Mouse (Mus musculus) stomach, postnatal 0 days (tissue): ENCODE measurements at regions not wholly inside any gene's neighbourhood (a gene's known extent, or its start where the extent isn't known, plus 50 kb on each side); places are given as distances from the start of the nearest gene placed in this dataset.

ENCODE experiments used
- ATAC-seq: fragments of 200-750 bp; cut with Nextera tagmentation; 2 replicates; pipeline ENCODE4 v1.8.0; 2017; ENCODE audit not compliant: low FRiP score, low TSS enrichment
- DNase-seq: peaks from one replicate; pipeline ENCODE4 v3.0.0-alpha.2; 2016; ENCODE audit warnings: low spot score
- H3K27ac ChIP-seq: fragments of 300-500 bp; sonication (generic); replicated peaks from 2 replicates; pipeline ENCODE4 v1.5.1; 2014; ENCODE audit warnings: mild to moderate bottlenecking, control low read depth
- H3K27me3 ChIP-seq: fragments of 300-500 bp; sonication (generic); 2 replicates; pipeline ENCODE4 v1.6.1; 2014; ENCODE audit warnings: low read length; ENCODE audit not compliant: control insufficient read depth, insufficient read depth
- H3K36me3 ChIP-seq: fragments of 300-500 bp; sonication (generic); 2 replicates; pipeline ENCODE4 v1.6.1; 2014; ENCODE audit warnings: low read length, mixed read lengths; ENCODE audit not compliant: control insufficient read depth, insufficient read depth
- H3K4me1 ChIP-seq: fragments of 300-500 bp; sonication (generic); replicated peaks from 2 replicates; pipeline ENCODE4 v1.6.1; 2014; ENCODE audit warnings: antibody characterized with exemption; ENCODE audit not compliant: control insufficient read depth, insufficient read depth
- H3K4me2 ChIP-seq: fragments of 300-500 bp; sonication (generic); replicated peaks from 2 replicates; pipeline ENCODE4 v1.6.1; 2014; ENCODE audit warnings: low read depth, mild to moderate bottlenecking, control low read depth, moderate library complexity
- H3K4me3 ChIP-seq: fragments of 300-500 bp; sonication (generic); 2 replicates; pipeline ENCODE4 v1.5.1; 2014; ENCODE audit warnings: low read depth, low read length, control low read depth
- H3K9ac ChIP-seq: fragments of 300-500 bp; sonication (generic); 2 replicates; pipeline ENCODE4 v1.6.1; 2014; ENCODE audit warnings: mild to moderate bottlenecking, low read length, control low read depth, mixed read lengths
- H3K9me3 ChIP-seq: fragments of 300-500 bp; sonication (generic); 2 replicates; pipeline ENCODE4 v1.6.1; 2016; ENCODE audit warnings: low read length; ENCODE audit not compliant: control insufficient read depth
- CTCF ChIP-seq: IDR thresholded peaks from 2 replicates; pipeline ENCODE4 v1.5.1; 2016; ENCODE audit warnings: antibody characterized with exemption, low read depth, mild to moderate bottlenecking, moderate library complexity
- EP300 ChIP-seq: optimal IDR thresholded peaks from 2 replicates; pipeline ENCODE3; 2016; ENCODE audit warnings: antibody characterized with exemption
- WGBS: fragments of 180-500 bp; shearing (Covaris S2); extraction: QIAGEN DNeasy Blood & Tissue Kit; methylation state at CpG from one replicate; pipeline ENCODE4 v1.1.7; 2014; 5-methylcytosine and 5-hydroxymethylcytosine counted together

GRCm38 (mm10) chr2:116819016-116819687 is 59.3 kb upstream of the Tmco5 start:
- Histone ChIP-seq H3K4me2 (no peak overlapping the region), H3K4me3 (no peak overlapping the region), H3K36me3 (no peaks in the 10 kb centered on the region), H3K27me3 (no peaks in the 10 kb centered on the region), H3K9me3 (no peaks in the 10 kb centered on the region), H3K4me1 (no peaks in the 10 kb centered on the region), H3K9ac (no peak overlapping the region), H3K27ac (no peak overlapping the region)
- ATAC-seq (no peak), DNase-seq (no peak)
- WGBS = 74% methylated on average over 13 of the region's 13 CpGs
- TF ChIP-seq EP300 (no peak), CTCF (no peak)

- Histone ChIP-seq H3K27ac (no peak overlapping the region), H3K27me3 (no peaks in the 10 kb centered on the region), H3K4me1 (no peaks in the 10 kb centered on the region), H3K4me3 (no peak overlapping the region), H3K4me2 (no peak overlapping the region), H3K9me3 (no peaks in the 10 kb centered on the region), H3K36me3 (no peaks in the 10 kb centered on the region), H3K9ac (no peak overlapping the region)
- DNase-seq (peak; percentile 21), ATAC-seq (no peak)
- 40% methylated on average over 13 of the region's 13 CpGs for WGBS
- TF ChIP-seq CTCF = peak; percentile 78
- no peak for TF ChIP-seq EP300
These were observed 57.4 kb upstream of the Tmco5 start for GRCm38 (mm10) chr2:116820831-116821745.
